Mouse (Mus musculus) frontal cortex, adult 2 months (tissue): ENCODE data around the gene Lrrc25. TPM values are rescaled to one million over a fixed set of nuclear protein-coding genes. Genes with fewer than 3 reads are reported as not detected.

ENCODE experiments used
- polyA plus RNA-seq: library from polyadenylated mRNA; depleted of rRNA; stranded (reverse); fragments of >200 nt; gene quantifications from 2 replicates; pipeline ENCODE4 v1.2.3, GENCODE M21; 2012; rRNA removed

The Lrrc25 gene
- polyA plus RNA-seq, 1 experiment, result 0.86 TPM

Other genes with a start within 250 kb of the Lrrc25 start
- 0.19 and 0.26 TPM in 2 replicates for gene Comp, start 242.6 kb upstream of the Lrrc25 start, polyA plus RNA-seq
- gene Crtc1, start 176.6 kb upstream of the Lrrc25 start, polyA plus RNA-seq, result 103 and 110 TPM in 2 replicates
- 59.4 and 59.6 TPM in 2 replicates for gene Klhl26, start 139.2 kb upstream of the Lrrc25 start, polyA plus RNA-seq
- 263 and 277 TPM in 2 replicates for gene Tmem59l, start 128.8 kb upstream of the Lrrc25 start, polyA plus RNA-seq
- gene Crlf1, start 123.0 kb upstream of the Lrrc25 start, polyA plus RNA-seq, result 1.8 and 3.4 TPM in 2 replicates
- 197 and 210 TPM in 2 replicates for gene Rex1bd, start 109.4 kb upstream of the Lrrc25 start, polyA plus RNA-seq
- 901 and 1,108 TPM in 2 replicates for gene Uba52, start 105.4 kb upstream of the Lrrc25 start, polyA plus RNA-seq
- gene Fkbp8, start 88.4 kb upstream of the Lrrc25 start, polyA plus RNA-seq, result 560 and 609 TPM in 2 replicates
- gene Kxd1, start 88.2 kb upstream of the Lrrc25 start, polyA plus RNA-seq, result 60.6 and 61.4 TPM in 2 replicates
- 25.1 and 25.6 TPM in 2 replicates for gene Ell, start 76.7 kb upstream of the Lrrc25 start, polyA plus RNA-seq
- gene Isyna1, start 21.8 kb upstream of the Lrrc25 start, polyA plus RNA-seq, result 69.0 and 81.9 TPM in 2 replicates
- 266 and 276 TPM in 2 replicates for gene Ssbp4, start 7.3 kb upstream of the Lrrc25 start, polyA plus RNA-seq
- 0.15 and 0.20 TPM in 2 replicates for gene Gdf15, start 16.3 kb downstream of the Lrrc25 start, polyA plus RNA-seq
- gene Pgpep1, start 44.2 kb downstream of the Lrrc25 start, polyA plus RNA-seq, result 17.2 and 25.8 TPM in 2 replicates
- 113 and 128 TPM in 2 replicates for gene Lsm4, start 57.1 kb downstream of the Lrrc25 start, polyA plus RNA-seq
- 226 and 228 TPM in 2 replicates for gene Jund, start 82.8 kb downstream of the Lrrc25 start, polyA plus RNA-seq
- 0.32 and 0.40 TPM in 2 replicates for gene Iqcn, start 87.3 kb downstream of the Lrrc25 start, polyA plus RNA-seq
- gene Gm3336, start 102.4 kb downstream of the Lrrc25 start, polyA plus RNA-seq, result 0.12 TPM in 1 of 2 replicates, not detected in the other
- 4.6 and 5.1 TPM in 2 replicates for gene Pde4c, start 107.6 kb downstream of the Lrrc25 start, polyA plus RNA-seq
- 1,054 and 1,113 TPM in 2 replicates for gene Rab3a, start 138.5 kb downstream of the Lrrc25 start, polyA plus RNA-seq
- gene Mpv17l2, start 144.8 kb downstream of the Lrrc25 start, polyA plus RNA-seq, result 47.6 and 60.6 TPM in 2 replicates
- 180 and 183 TPM in 2 replicates for gene Pik3r2, start 160.6 kb downstream of the Lrrc25 start, polyA plus RNA-seq
- 178 and 202 TPM in 2 replicates for gene Mast3, start 188.9 kb downstream of the Lrrc25 start, polyA plus RNA-seq
- gene Il12rb1, start 192.3 kb downstream of the Lrrc25 start, polyA plus RNA-seq, result 0.48 and 0.71 TPM in 2 replicates
- gene Arrdc2, start 223.6 kb downstream of the Lrrc25 start, polyA plus RNA-seq, result 24.6 and 27.8 TPM in 2 replicates
- 25.2 and 27.9 TPM in 2 replicates for gene Kcnn1, start 247.1 kb downstream of the Lrrc25 start, polyA plus RNA-seq